Mouse (Mus musculus) embryonic fibroblast, embryonic 13.5 days (primary cell): Measurements from ENCODE around the gene Baz2b.

ENCODE experiments used
- CTCF ChIP-seq: IDR thresholded peaks from 2 replicates; pipeline ENCODE4 v1.5.1; 2011; ENCODE audit warnings: mild to moderate bottlenecking, control low read depth, low read length, moderate library complexity, borderline replicate concordance; ENCODE audit not compliant: insufficient read depth
- POLR2A ChIP-seq: IDR thresholded peaks from 2 replicates; pipeline ENCODE4 v1.6.1; 2011; ENCODE audit warnings: low read depth, mild to moderate bottlenecking, control low read depth, low read length, moderate library complexity

DNA sequence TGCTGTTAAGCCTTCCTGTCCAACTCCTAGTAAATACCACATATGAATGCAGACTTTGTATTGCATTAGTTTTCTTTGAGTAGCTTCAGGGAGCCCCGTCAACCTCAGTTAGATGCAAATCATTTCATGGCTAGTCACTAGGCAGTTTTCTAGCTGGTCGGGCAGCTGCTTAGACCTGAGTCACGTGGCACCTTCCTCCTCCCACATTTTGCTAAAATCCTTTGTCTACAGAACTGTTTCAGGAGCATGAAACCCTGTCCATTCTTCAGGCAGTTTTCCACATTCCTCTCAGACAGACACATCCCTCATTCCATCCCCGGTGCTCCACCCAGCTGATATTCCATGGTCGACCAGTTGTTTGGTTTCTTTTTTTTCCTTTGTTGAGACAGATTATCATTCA, 246.6 kb downstream of the Baz2b start:
- no peak for TF ChIP-seq CTCF
- no peak for TF ChIP-seq POLR2A
